Mouse (Mus musculus): ENCODE measurements at regions not wholly inside any gene's neighbourhood (a gene's known extent, or its start where the extent isn't known, plus 50 kb on each side); places are given as distances from the start of the nearest gene placed in this dataset.

GRCm38 (mm10) chr1:42107925-42108324 lies 587.6 kb upstream of the Pou3f3 start:
- Histone ChIP-seq H3K27me3 (no peaks in the 10 kb centered on the region), H3K9ac (no peak overlapping the region), H3K27ac (replicated peaks) (no peak overlapping the region), H3K9me3 (replicated peaks) (no peaks in the 10 kb centered on the region), H3K4me1 (replicated peaks) (no peaks in the 10 kb centered on the region), H3K4me2 (no peak overlapping the region), H3K4me3 (replicated peaks) (no peak overlapping the region), H3K36me3 (replicated peaks) (no peaks in the 10 kb centered on the region)
- 65% methylated on average over 1 of the region's 1 CpGs for WGBS (ENCODE audit: insufficient replicate concordance)
- ATAC-seq (ENCODE audit: insufficient read depth), result no peak

- WGBS (ENCODE audit: insufficient replicate concordance), result 70% methylated on average over 13 of the region's 13 CpGs
- H3K9ac ChIP-seq, result no peak overlapping the region
- no peaks in the 10 kb centered on the region for H3K4me1 ChIP-seq (replicated peaks)
- no peaks in the 10 kb centered on the region for H3K9me3 ChIP-seq (replicated peaks)
- no peaks in the 10 kb centered on the region for H3K36me3 ChIP-seq (replicated peaks)
- H3K4me2 ChIP-seq, result no peak overlapping the region
- no peak overlapping the region for H3K27ac ChIP-seq (replicated peaks)
- H3K4me3 ChIP-seq (replicated peaks), result no peak overlapping the region
- no peak for ATAC-seq (ENCODE audit: insufficient read depth)
- no peaks in the 10 kb centered on the region for H3K27me3 ChIP-seq
Measured at GRCm38 (mm10) chr1:42152175-42152790, 543.3 kb upstream of the Pou3f3 start.

GRCm38 (mm10) chr1:42152916-42153315 lies 542.7 kb upstream of the Pou3f3 start:
- 44% methylated on average over 3 of the region's 3 CpGs for WGBS (ENCODE audit: insufficient replicate concordance)
- Histone ChIP-seq H3K9me3 (replicated peaks) (no peaks in the 10 kb centered on the region), H3K4me1 (replicated peaks) (no peaks in the 10 kb centered on the region), H3K4me3 (replicated peaks) (no peak overlapping the region), H3K27ac (replicated peaks) (no peak overlapping the region), H3K9ac (no peak overlapping the region), H3K4me2 (no peak overlapping the region), H3K36me3 (replicated peaks) (no peaks in the 10 kb centered on the region), H3K27me3 (no peaks in the 10 kb centered on the region)
- no peak for ATAC-seq (ENCODE audit: insufficient read depth)

GRCm38 (mm10) chr1:42167790-42168572 lies 527.6 kb upstream of the Pou3f3 start:
- ATAC-seq (ENCODE audit: insufficient read depth), result no peak
- Histone ChIP-seq H3K27ac (replicated peaks) (no peak overlapping the region), H3K9me3 (replicated peaks) (no peaks in the 10 kb centered on the region), H3K4me3 (replicated peaks) (no peak overlapping the region), H3K4me2 (no peak overlapping the region), H3K4me1 (replicated peaks) (no peaks in the 10 kb centered on the region), H3K27me3 (no peaks in the 10 kb centered on the region), H3K36me3 (replicated peaks) (no peaks in the 10 kb centered on the region), H3K9ac (no peak overlapping the region)
- 56% methylated on average over 7 of the region's 7 CpGs for WGBS (ENCODE audit: insufficient replicate concordance)

- Histone ChIP-seq H3K27ac (replicated peaks) (no peak overlapping the region), H3K9ac (no peak overlapping the region), H3K27me3 (no peaks in the 10 kb centered on the region), H3K9me3 (replicated peaks) (no peaks in the 10 kb centered on the region), H3K4me2 (no peak overlapping the region), H3K36me3 (replicated peaks) (no peaks in the 10 kb centered on the region), H3K4me1 (replicated peaks) (no peaks in the 10 kb centered on the region), H3K4me3 (replicated peaks) (no peak overlapping the region)
- 57% methylated on average over 3 of the region's 3 CpGs for WGBS (ENCODE audit: insufficient replicate concordance)
- no peak for ATAC-seq (ENCODE audit: insufficient read depth)
Measured at GRCm38 (mm10) chr1:42169505-42169904, 526.1 kb upstream of the Pou3f3 start.

GRCm38 (mm10) chr1:42186295-42186694 lies 509.3 kb upstream of the Pou3f3 start:
- Histone ChIP-seq H3K27ac (replicated peaks) (no peak overlapping the region), H3K4me3 (replicated peaks) (no peak overlapping the region), H3K9ac (no peak overlapping the region), H3K9me3 (replicated peaks) (no peaks in the 10 kb centered on the region), H3K36me3 (replicated peaks) (no peaks in the 10 kb centered on the region), H3K4me2 (no peak overlapping the region), H3K27me3 (no peaks in the 10 kb centered on the region), H3K4me1 (replicated peaks) (no peaks in the 10 kb centered on the region)
- ATAC-seq (ENCODE audit: insufficient read depth), result no peak

GRCm38 (mm10) chr1:42228098-42228497 lies 467.5 kb upstream of the Pou3f3 start:
- ATAC-seq (ENCODE audit: insufficient read depth), result no peak
- WGBS (ENCODE audit: insufficient replicate concordance), result 44% methylated on average over 1 of the region's 1 CpGs
- H3K4me3 ChIP-seq (replicated peaks), result no peak overlapping the region
- no peak overlapping the region for H3K9ac ChIP-seq
- H3K9me3 ChIP-seq (replicated peaks), result no peaks in the 10 kb centered on the region
- H3K27me3 ChIP-seq, result no peaks in the 10 kb centered on the region
- no peak overlapping the region for H3K4me2 ChIP-seq
- H3K4me1 ChIP-seq (replicated peaks), result no peaks in the 10 kb centered on the region
- H3K27ac ChIP-seq (replicated peaks), result no peak overlapping the region
- H3K36me3 ChIP-seq (replicated peaks), result no peaks in the 10 kb centered on the region

GRCm38 (mm10) chr1:42229711-42230110 lies 465.9 kb upstream of the Pou3f3 start:
- H3K4me3 ChIP-seq (replicated peaks), result no peak overlapping the region
- no peaks in the 10 kb centered on the region for H3K27me3 ChIP-seq
- no peaks in the 10 kb centered on the region for H3K36me3 ChIP-seq (replicated peaks)
- H3K9ac ChIP-seq, result no peak overlapping the region
- H3K4me1 ChIP-seq (replicated peaks), result no peaks in the 10 kb centered on the region
- H3K9me3 ChIP-seq (replicated peaks), result no peaks in the 10 kb centered on the region
- WGBS (ENCODE audit: insufficient replicate concordance), result 68% methylated on average over 12 of the region's 12 CpGs
- H3K27ac ChIP-seq (replicated peaks), result no peak overlapping the region
- H3K4me2 ChIP-seq, result no peak overlapping the region
- ATAC-seq (ENCODE audit: insufficient read depth), result no peak

- no peak overlapping the region for H3K4me3 ChIP-seq (replicated peaks)
- H3K9ac ChIP-seq, result no peak overlapping the region
- H3K36me3 ChIP-seq (replicated peaks), result no peaks in the 10 kb centered on the region
- no peaks in the 10 kb centered on the region for H3K27me3 ChIP-seq
- no peaks in the 10 kb centered on the region for H3K9me3 ChIP-seq (replicated peaks)
- 78% methylated on average over 21 of the region's 21 CpGs for WGBS (ENCODE audit: insufficient replicate concordance)
- no peak for ATAC-seq (ENCODE audit: insufficient read depth)
- no peak overlapping the region for H3K4me2 ChIP-seq
- H3K4me1 ChIP-seq (replicated peaks), result no peaks in the 10 kb centered on the region
- H3K27ac ChIP-seq (replicated peaks), result no peak overlapping the region
Measured at GRCm38 (mm10) chr1:42230469-42231040, 465.0 kb upstream of the Pou3f3 start.

- no peak for ATAC-seq (ENCODE audit: insufficient read depth)
- H3K9ac ChIP-seq, result no peak overlapping the region
- H3K4me3 ChIP-seq (replicated peaks), result no peak overlapping the region
- no peaks in the 10 kb centered on the region for H3K27me3 ChIP-seq
- H3K9me3 ChIP-seq (replicated peaks), result no peaks in the 10 kb centered on the region
- H3K27ac ChIP-seq (replicated peaks), result no peak overlapping the region
- WGBS (ENCODE audit: insufficient replicate concordance), result 54% methylated on average over 5 of the region's 5 CpGs
- no peaks in the 10 kb centered on the region for H3K36me3 ChIP-seq (replicated peaks)
- no peak overlapping the region for H3K4me2 ChIP-seq
- no peaks in the 10 kb centered on the region for H3K4me1 ChIP-seq (replicated peaks)
Measured at GRCm38 (mm10) chr1:42231091-42231490, 464.5 kb upstream of the Pou3f3 start.

- Histone ChIP-seq H3K4me1 (replicated peaks) (no peaks in the 10 kb centered on the region), H3K9me3 (replicated peaks) (no peaks in the 10 kb centered on the region), H3K9ac (no peak overlapping the region), H3K27me3 (no peaks in the 10 kb centered on the region), H3K4me2 (no peak overlapping the region), H3K4me3 (replicated peaks) (no peak overlapping the region), H3K36me3 (replicated peaks) (no peaks in the 10 kb centered on the region), H3K27ac (replicated peaks) (no peak overlapping the region)
- ATAC-seq (ENCODE audit: insufficient read depth), result no peak
- WGBS (ENCODE audit: insufficient replicate concordance), result 69% methylated on average over 5 of the region's 5 CpGs
Measured at GRCm38 (mm10) chr1:42231897-42232296, 463.7 kb upstream of the Pou3f3 start.
